Mouse (Mus musculus) lung, adult 2 months (tissue): Measurements from ENCODE around the gene Ptpru.

Source experiments
- CTCF ChIP-seq: fragments of 200-500 bp; IDR thresholded peaks from 2 replicates; pipeline ENCODE4 v1.5.1; 2011; ENCODE audit warnings: mild to moderate bottlenecking, low read length, control low read depth; ENCODE audit not compliant: insufficient read depth
- POLR2A ChIP-seq: fragments of 200-500 bp; IDR thresholded peaks from 2 replicates; pipeline ENCODE4 v1.6.1; 2011; ENCODE audit warnings: low read depth, mild to moderate bottlenecking, control low read depth, low read length, borderline replicate concordance; ENCODE audit errors: extremely low read depth

DNA sequence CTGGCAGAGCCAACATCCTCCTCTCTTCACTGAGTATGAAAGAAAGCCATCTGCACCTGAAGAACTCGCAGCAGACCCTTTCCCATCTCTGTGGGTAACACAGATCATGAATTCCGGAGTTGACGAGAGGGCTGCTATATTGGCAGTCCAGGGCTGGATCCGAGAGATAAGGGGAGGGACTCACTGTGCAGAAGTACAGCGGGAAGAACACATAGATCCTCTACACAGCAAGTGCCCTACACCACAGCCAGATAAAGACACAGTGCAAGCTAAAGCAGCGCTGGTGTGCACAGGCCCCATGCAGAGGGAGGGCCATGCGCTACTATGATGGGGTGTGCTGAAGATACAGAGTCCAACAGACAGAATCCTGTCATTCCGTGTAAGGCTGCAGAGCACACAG is 9.0 kb downstream of the Ptpru start:
- no peak for TF ChIP-seq CTCF
- no peak for TF ChIP-seq POLR2A
